Mouse (Mus musculus) testis, adult 2 months (tissue): ENCODE measurements around the gene Wdr73. TPM values are rescaled to one million over a fixed set of nuclear protein-coding genes. Genes with fewer than 3 reads are reported as not detected.
A peak's percentile ranks its signal among the peaks of the same experiment; 100 is the strongest.

Experiments used
- H3K27ac ChIP-seq: fragments of 200-500 bp; 2 replicates; pipeline ENCODE4 v1.5.1; 2012; ENCODE audit warnings: low read depth, low read length; ENCODE audit not compliant: control insufficient read depth, insufficient read depth
- H3K27me3 ChIP-seq: fragments of 200-500 bp; 2 replicates; pipeline ENCODE4 v1.6.1; 2012; ENCODE audit warnings: mild to moderate bottlenecking, low read length, moderate library complexity; ENCODE audit not compliant: control insufficient read depth, insufficient read depth
- H3K36me3 ChIP-seq: fragments of 200-500 bp; 2 replicates; pipeline ENCODE4 v1.6.1; 2012; ENCODE audit warnings: mild to moderate bottlenecking, low read length; ENCODE audit not compliant: control insufficient read depth, insufficient read depth
- H3K4me1 ChIP-seq: fragments of 200-500 bp; 2 replicates; pipeline ENCODE4 v1.6.1; 2012; ENCODE audit warnings: low read length; ENCODE audit not compliant: control insufficient read depth, insufficient read depth
- H3K4me3 ChIP-seq: fragments of 200-500 bp; 2 replicates; pipeline ENCODE4 v1.5.1; 2012; ENCODE audit warnings: low read depth, mild to moderate bottlenecking, low read length, moderate library complexity, mixed read lengths; ENCODE audit not compliant: control insufficient read depth
- CTCF ChIP-seq: fragments of 200-500 bp; IDR thresholded peaks from 2 replicates; pipeline ENCODE4 v1.5.1; 2012; ENCODE audit warnings: low read depth, mild to moderate bottlenecking, inconsistent platforms, low read length, moderate library complexity; ENCODE audit not compliant: control insufficient read depth, insufficient read depth, insufficient replicate concordance
- POLR2A ChIP-seq: fragments of 200-500 bp; IDR thresholded peaks from 2 replicates; pipeline ENCODE4 v1.6.1; 2012; ENCODE audit warnings: low read depth, mild to moderate bottlenecking, inconsistent platforms, low read length, moderate library complexity; ENCODE audit not compliant: control insufficient read depth
- polyA plus RNA-seq: library from polyadenylated mRNA; depleted of rRNA; stranded (reverse); fragments of >200 nt; gene quantifications from 2 replicates; pipeline ENCODE4 v1.2.3, GENCODE M21; 2012

Gene Wdr73
- polyA plus RNA-seq, 1 experiment = 16.5 TPM

- no peaks in the 10 kb centered on the region for H3K27me3 ChIP-seq
- no peak overlapping the region for H3K4me3 ChIP-seq
- H3K27ac ChIP-seq = no peak overlapping the region
- TF ChIP-seq CTCF = no peak
- no peak for TF ChIP-seq POLR2A
- H3K36me3 ChIP-seq = peaks cover 4% of the 10 kb centered on the region
- peaks cover 8% of the 10 kb centered on the region for H3K4me1 ChIP-seq
Observed at GRCm38 (mm10) chr7:80893753-80894129, 7.3 kb downstream of the Wdr73 start.

GRCm38 (mm10) chr7:80893086-80893752 is 7.8 kb downstream of the Wdr73 start:
- no peak overlapping the region for H3K4me3 ChIP-seq
- no peaks in the 10 kb centered on the region for H3K27me3 ChIP-seq
- H3K4me1 ChIP-seq = peaks cover 11% of the 10 kb centered on the region
- H3K36me3 ChIP-seq = peaks cover 4% of the 10 kb centered on the region
- no peak for TF ChIP-seq POLR2A
- H3K27ac ChIP-seq = no peak overlapping the region

- Histone ChIP-seq H3K4me1 (peaks cover 11% of the 10 kb centered on the region), H3K4me3 (no peak overlapping the region), H3K27ac (peak overlapping the region; percentile 5), H3K27me3 (no peaks in the 10 kb centered on the region), H3K36me3 (peaks cover 4% of the 10 kb centered on the region)
- TF ChIP-seq POLR2A (no peak), CTCF (no peak)
Observed at GRCm38 (mm10) chr7:80889841-80890241, 11.2 kb downstream of the Wdr73 start.

GRCm38 (mm10) chr7:80889021-80889511 is 12.0 kb downstream of the Wdr73 start:
- Histone ChIP-seq H3K27me3 (no peaks in the 10 kb centered on the region), H3K36me3 (peaks cover 4% of the 10 kb centered on the region), H3K4me1 (peaks cover 11% of the 10 kb centered on the region), H3K4me3 (no peak overlapping the region), H3K27ac (peak overlapping the region; percentile 94)
- TF ChIP-seq POLR2A = no peak
- no peak for TF ChIP-seq CTCF

- TF ChIP-seq POLR2A (no peak), CTCF (no peak)
- Histone ChIP-seq H3K4me1 (peaks cover 11% of the 10 kb centered on the region), H3K27me3 (no peaks in the 10 kb centered on the region), H3K4me3 (no peak overlapping the region), H3K27ac (peak overlapping the region; percentile 94), H3K36me3 (peaks cover 1% of the 10 kb centered on the region; the same call in 1 of the 2 replicates)
Observed at GRCm38 (mm10) chr7:80888595-80888994, 12.5 kb downstream of the Wdr73 start.

- H3K27me3 ChIP-seq = no peaks in the 10 kb centered on the region
- no peak overlapping the region for H3K27ac ChIP-seq
- H3K36me3 ChIP-seq = no peaks in the 10 kb centered on the region
- no peak overlapping the region for H3K4me3 ChIP-seq
- H3K4me1 ChIP-seq = peaks cover 19% of the 10 kb centered on the region
- TF ChIP-seq CTCF = no peak
- TF ChIP-seq POLR2A = no peak
Observed at GRCm38 (mm10) chr7:80885666-80886065, 15.4 kb downstream of the Wdr73 start.

- Histone ChIP-seq H3K27me3 (no peaks in the 10 kb centered on the region), H3K27ac (no peak overlapping the region), H3K4me1 (peaks cover 8% of the 10 kb centered on the region), H3K4me3 (no peak overlapping the region), H3K36me3 (no peaks in the 10 kb centered on the region)
- TF ChIP-seq CTCF (0 out of 2 replicates have a peak, but pooled peaks have one; percentile 13), POLR2A (no peak)
Observed at GRCm38 (mm10) chr7:80882830-80883505, 18.1 kb downstream of the Wdr73 start.
